Mouse (Mus musculus): ENCODE results near the gene Tubgcp5.

- no peak for TF ChIP-seq POLR2A (IDR thresholded peaks at IDR 0.05; ENCODE audit: insufficient read length, low read depth)
- no peak for TF ChIP-seq POLR2AphosphoS2 (IDR thresholded peaks at IDR 0.05; ENCODE audit: insufficient read length, low read depth)
- TF ChIP-seq SRF (IDR thresholded peaks at IDR 0.05; ENCODE audit: control insufficient read depth, insufficient read length, low read depth): no peak
- no peak for TF ChIP-seq CEBPB (IDR thresholded peaks at IDR 0.05; ENCODE audit: insufficient read depth, poor library complexity, severe bottlenecking)
- no peak for TF ChIP-seq E2F4 (IDR thresholded peaks at IDR 0.05; ENCODE audit: insufficient read depth)
- no peak for TF ChIP-seq TCF12 (IDR thresholded peaks at IDR 0.05; ENCODE audit: insufficient read depth, poor library complexity, severe bottlenecking)
- TF ChIP-seq USF1 (IDR thresholded peaks at IDR 0.05; ENCODE audit: low read depth): no peak
- TF ChIP-seq MYOD1 (IDR thresholded peaks at IDR 0.05; ENCODE audit: control insufficient read depth in 1 of 3, insufficient read length in 2 of 3, low read depth in 2 of 3): no peak
These were observed 34.6 kb upstream of the Tubgcp5 start for GRCm38 (mm10) chr7:55759346-55759745.

All from myocyte (in vitro differentiated cells).